Comparison of ENCODE assay signal across 7 mouse cellular contexts in the genomic region with DNA sequence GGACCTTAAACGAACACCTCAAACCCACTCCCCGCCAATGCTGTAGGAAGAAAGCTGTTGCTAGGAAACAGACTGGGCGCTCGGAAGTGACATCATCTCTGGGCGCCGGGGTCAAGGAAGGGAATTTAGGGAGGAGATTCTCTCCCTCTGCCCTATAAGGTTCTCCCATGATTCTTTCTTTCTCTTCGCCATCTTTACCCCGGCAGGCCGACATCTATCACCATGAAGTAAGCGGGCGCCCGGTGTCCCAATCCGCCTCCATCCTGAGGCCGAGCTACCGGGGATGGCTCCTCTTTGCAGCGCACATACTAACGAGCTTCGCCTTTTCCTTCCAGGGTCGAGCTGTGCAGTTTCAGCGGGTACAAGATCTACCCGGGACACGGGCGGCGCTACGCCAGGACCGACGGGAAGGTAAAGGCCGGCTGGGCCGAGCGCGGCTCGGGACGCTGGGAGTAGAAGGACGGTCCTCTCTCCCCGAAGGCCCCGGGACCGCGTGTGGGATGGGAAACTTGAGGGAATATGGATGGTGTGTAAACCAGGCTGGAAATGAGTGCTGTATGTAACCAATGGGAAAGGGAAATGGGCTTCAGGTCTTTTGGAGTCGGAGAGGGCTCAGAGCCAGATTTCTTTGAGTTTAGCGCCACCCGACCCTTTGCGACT. TPM values are rescaled to one million over a fixed set of nuclear protein-coding genes. Genes with fewer than 3 reads are reported as not detected.
DNase-seq lines count a peak whose midpoint lies in the region; ATAC-seq lines count a peak whose summit lies in the region.

A gene (plus strand): TSS at position 64 of the 660 bp plus-strand sequence.

- H3K9ac ChIP-seq in embryonic facial prominence, embryonic 11.5 days (replicated peaks; ENCODE audit: low read length) = peak within 1 kb of the TSS; percentile 97
- peak within 1 kb of the TSS; percentile 96 for H3K9ac ChIP-seq in limb, embryonic 11.5 days (ENCODE audit: low read length)
- peak within 1 kb of the TSS; percentile 89 for H3K9ac ChIP-seq in midbrain, embryonic 14.5 days (replicated peaks; ENCODE audit: low read length)

- peak within 1 kb of the TSS; percentile 72; the same call in 1 of the 2 replicates for H3K27ac ChIP-seq in embryonic facial prominence, embryonic 11.5 days (replicated peaks; ENCODE audit: low read depth, low read length)
- peak within 1 kb of the TSS; percentile 77 for H3K27ac ChIP-seq in limb, embryonic 11.5 days (replicated peaks; ENCODE audit: low read depth, low read length)
- H3K27ac ChIP-seq in midbrain, embryonic 14.5 days (replicated peaks; ENCODE audit: low read depth, low read length) = peak within 1 kb of the TSS; percentile 80

- under 1% methylated on average over 42 of the region's 42 CpGs for WGBS in embryonic facial prominence, embryonic 11.5 days
- under 1% methylated on average over 42 of the region's 42 CpGs for WGBS in limb, embryonic 11.5 days
- under 1% methylated on average over 42 of the region's 42 CpGs for WGBS in midbrain, embryonic 14.5 days

- H3K4me3 ChIP-seq in embryonic facial prominence, embryonic 11.5 days (ENCODE audit: low read depth, low read length) = peak within 1 kb of the TSS; percentile 89
- peak within 1 kb of the TSS; percentile 83 for H3K4me3 ChIP-seq in limb, embryonic 11.5 days (ENCODE audit: low read depth, low read length)
- H3K4me3 ChIP-seq in midbrain, embryonic 14.5 days (replicated peaks; ENCODE audit: low read depth, low read length) = peak within 1 kb of the TSS; percentile 74

- H3K27me3 ChIP-seq in embryonic facial prominence, embryonic 11.5 days (ENCODE audit: control insufficient read depth, insufficient read depth, low read length) = no peaks in the 10 kb centered on the region
- no peaks in the 10 kb centered on the region for H3K27me3 ChIP-seq in limb, embryonic 11.5 days (ENCODE audit: control insufficient read depth, insufficient read depth, low read length)
- H3K27me3 ChIP-seq in midbrain, embryonic 14.5 days (ENCODE audit: control insufficient read depth, insufficient read depth, low read length) = no peaks in the 10 kb centered on the region

- ATAC-seq in embryonic facial prominence, embryonic 11.5 days (replicated peaks; ENCODE audit: insufficient number of reproducible peaks, low FRiP score, low TSS enrichment, low read depth) = peak; percentile 88
- peak; percentile 93 for ATAC-seq in limb, embryonic 11.5 days (ENCODE audit: insufficient number of reproducible peaks, low FRiP score, low TSS enrichment, low read depth)
- ATAC-seq in midbrain, embryonic 14.5 days (ENCODE audit: low FRiP score, low TSS enrichment) = peak; percentile 94

- no peaks in the 10 kb centered on the region for H3K9me3 ChIP-seq in embryonic facial prominence, embryonic 11.5 days (replicated peaks; ENCODE audit: control insufficient read depth, low read length)
- no peaks in the 10 kb centered on the region for H3K9me3 ChIP-seq in limb, embryonic 11.5 days (ENCODE audit: control insufficient read depth, low read length)
- no peaks in the 10 kb centered on the region for H3K9me3 ChIP-seq in midbrain, embryonic 14.5 days (ENCODE audit: control insufficient read depth, low read length)

- DNase-seq in adrenal gland, postnatal 14 days = peak; percentile 97
- DNase-seq in embryonic facial prominence, embryonic 11.5 days (ENCODE audit: low spot score) = peak; percentile 96
- peak; percentile 99 for DNase-seq in heart, adult 11 months
- peak; percentile 97 for DNase-seq in kidney, adult 18-20 months
- DNase-seq in limb, embryonic 11.5 days (ENCODE audit: low spot score) = peak; percentile 98
- peak; percentile 97 for DNase-seq in midbrain, embryonic 14.5 days
- peak; percentile 87 to 92 for DNase-seq in spleen, adult 18-20 months

- H3K4me2 ChIP-seq in embryonic facial prominence, embryonic 11.5 days (ENCODE audit: low read depth, low read length) = peak within 1 kb of the TSS; percentile 79
- H3K4me2 ChIP-seq in limb, embryonic 11.5 days (ENCODE audit: low read depth, severe bottlenecking) = peak within 1 kb of the TSS; percentile 73
- peak within 1 kb of the TSS; percentile 91 for H3K4me2 ChIP-seq in midbrain, embryonic 14.5 days (ENCODE audit: low read length)

- H3K36me3 ChIP-seq in embryonic facial prominence, embryonic 11.5 days (replicated peaks; ENCODE audit: control insufficient read depth, insufficient read depth, low read depth, low read length) = peaks cover 6% of the 10 kb centered on the region
- peaks cover 9% of the 10 kb centered on the region; the same call in 1 of the 2 replicates for H3K36me3 ChIP-seq in limb, embryonic 11.5 days (ENCODE audit: control insufficient read depth, insufficient read depth, low read length)
- H3K36me3 ChIP-seq in midbrain, embryonic 14.5 days (ENCODE audit: control insufficient read depth, insufficient read depth, low read length) = peaks cover 29% of the 10 kb centered on the region

- H3K4me1 ChIP-seq in embryonic facial prominence, embryonic 11.5 days (ENCODE audit: control insufficient read depth, insufficient read depth, low read length) = no peaks in the 10 kb centered on the region
- no peaks in the 10 kb centered on the region for H3K4me1 ChIP-seq in limb, embryonic 11.5 days (ENCODE audit: control insufficient read depth, insufficient read depth, low read length)
- peaks cover 7% of the 10 kb centered on the region for H3K4me1 ChIP-seq in midbrain, embryonic 14.5 days (ENCODE audit: control insufficient read depth, insufficient read depth, low read length)

RNA-seq across cellular contexts. Expression of the gene that starts here (rescaled TPM):
- total RNA-seq in adrenal gland, postnatal 14 days (2021) = 762 and 869 TPM in 2 replicates
- 844 and 899 TPM in 2 replicates for polyA plus RNA-seq in embryonic facial prominence, embryonic 11.5 days (2014; fragmentation: Nextera tagmentation; extraction: Ambion mirVana)
- 861 and 889 TPM in 2 replicates for polyA plus RNA-seq in limb, embryonic 11.5 days (2014; fragmentation: Nextera tagmentation; extraction: Ambion mirVana)
- polyA plus RNA-seq in midbrain, embryonic 14.5 days (2014; fragmentation: Nextera tagmentation; extraction: Ambion mirVana) = 580 and 653 TPM in 2 replicates

Comparison
In these comparisons a context has a peak if more than half of its experiments do, and no peak if none do; other contexts are left out.
1. Peak in every context shown above with its lines: DNase-seq, ATAC-seq, H3K4me3 ChIP-seq and H3K27ac ChIP-seq.